Mouse (Mus musculus) heart, postnatal 0 days (tissue): ENCODE results near the gene Il18r1. TPM values are rescaled to one million over a fixed set of nuclear protein-coding genes. Genes with fewer than 3 reads are reported as not detected.

ENCODE experiments used
- ATAC-seq: fragments of 200-750 bp; cut with Nextera tagmentation; 2 replicates; pipeline ENCODE4 v1.8.0; 2017; ENCODE audit warnings: low read depth, moderate number of reproducible peaks, moderate library complexity; ENCODE audit not compliant: insufficient read depth
- DNase-seq: peaks from one replicate; pipeline ENCODE4 v3.0.0-alpha.2; 2016; ENCODE audit warnings: low spot score
- H3K27ac ChIP-seq: fragments of 300-500 bp; sonication (generic); 2 replicates; pipeline ENCODE4 v1.5.1; 2014; ENCODE audit warnings: low read depth, mild to moderate bottlenecking
- H3K27me3 ChIP-seq: fragments of 300-500 bp; sonication (generic); 2 replicates; pipeline ENCODE4 v1.6.1; 2014; ENCODE audit warnings: low read length, mixed read lengths; ENCODE audit not compliant: control insufficient read depth, insufficient read depth
- H3K36me3 ChIP-seq: fragments of 300-500 bp; sonication (generic); replicated peaks from 2 replicates; pipeline ENCODE4 v1.6.1; 2014; ENCODE audit warnings: low read length, mixed read lengths; ENCODE audit not compliant: control insufficient read depth, insufficient read depth
- H3K4me1 ChIP-seq: fragments of 300-500 bp; sonication (generic); 2 replicates; pipeline ENCODE4 v1.6.1; 2014; ENCODE audit warnings: antibody characterized with exemption; ENCODE audit not compliant: control insufficient read depth, insufficient read depth
- H3K4me2 ChIP-seq: fragments of 300-500 bp; sonication (generic); 2 replicates; pipeline ENCODE4 v1.6.1; 2014; ENCODE audit warnings: low read depth, mild to moderate bottlenecking, low read length, moderate library complexity
- H3K4me3 ChIP-seq: fragments of 300-500 bp; sonication (generic); 2 replicates; pipeline ENCODE4 v1.5.1; 2014; ENCODE audit warnings: low read depth, low read length
- H3K9ac ChIP-seq: fragments of 300-500 bp; sonication (generic); replicated peaks from 2 replicates; pipeline ENCODE4 v1.6.1; 2014; ENCODE audit warnings: low read depth, low read length, mixed read lengths
- H3K9me3 ChIP-seq: fragments of 300-500 bp; sonication (generic); replicated peaks from 2 replicates; pipeline ENCODE4 v1.6.1; 2016; ENCODE audit warnings: low read length; ENCODE audit not compliant: control insufficient read depth
- CTCF ChIP-seq: IDR thresholded peaks from 2 replicates; pipeline ENCODE4 v1.5.1; 2016; ENCODE audit warnings: antibody characterized with exemption, control low read depth, low read depth
- EP300 ChIP-seq: IDR thresholded peaks from 2 replicates; pipeline ENCODE4 v1.6.1; 2016; ENCODE audit warnings: antibody characterized with exemption, low read depth
- whole genome bisulfite sequencing: fragments of 180-500 bp; shearing (Covaris S2); extraction: QIAGEN DNeasy Blood & Tissue Kit; methylation state at CpG from one replicate; pipeline ENCODE4 v1.1.7; 2014; 5-methylcytosine and 5-hydroxymethylcytosine counted together
- polyA plus RNA-seq: library from polyadenylated mRNA; unstranded; fragments of >200 nt; fragmentation: Nextera tagmentation; extraction: Ambion mirVana; gene quantifications from 2 replicates; pipeline ENCODE4 v1.2.1, GENCODE M21; 2015
- total RNA-seq: library from RNA; depleted of rRNA; stranded (reverse); fragments of >200 nt; gene quantifications from 2 replicates; pipeline ENCODE4 v1.2.3, GENCODE M21; 2014; ENCODE audit warnings: low replicate concordance

Il18r1 gene
- total and polyA plus RNA-seq, 2 experiments from 2014 or later: 0.46 to 0.97 TPM

- Histone ChIP-seq H3K9me3 (no peaks in the 10 kb centered on the region), H3K4me3 (no peak overlapping the region), H3K9ac (no peak overlapping the region), H3K27me3 (no peaks in the 10 kb centered on the region), H3K4me2 (no peak overlapping the region), H3K36me3 (no peaks in the 10 kb centered on the region), H3K27ac (no peak overlapping the region), H3K4me1 (no peaks in the 10 kb centered on the region)
- WGBS: 80% methylated on average over 4 of the region's 4 CpGs
- TF ChIP-seq EP300 (no peak), CTCF (no peak)
- DNase-seq (no peak), ATAC-seq (no peak)
Measured at GRCm38 (mm10) chr1:40494594-40494993, 29.2 kb downstream of the Il18r1 start.

- ATAC-seq: no peak
- no peak overlapping the region for H3K4me3 ChIP-seq
- 86% methylated on average over 1 of the region's 1 CpGs for WGBS
Measured at GRCm38 (mm10) chr1:40499708-40500107, 34.4 kb downstream of the Il18r1 start.

GRCm38 (mm10) chr1:40501126-40501525 is 35.8 kb downstream of the Il18r1 start:
- no peaks in the 10 kb centered on the region for H3K9me3 ChIP-seq
- H3K27ac ChIP-seq: no peak overlapping the region
- no peaks in the 10 kb centered on the region for H3K36me3 ChIP-seq
- no peak overlapping the region for H3K4me2 ChIP-seq
- H3K27me3 ChIP-seq: no peaks in the 10 kb centered on the region
- H3K4me1 ChIP-seq: no peaks in the 10 kb centered on the region
- 82% methylated on average over 4 of the region's 4 CpGs for WGBS
- no peak for TF ChIP-seq EP300
- no peak for TF ChIP-seq CTCF
- no peak for DNase-seq
- no peak overlapping the region for H3K9ac ChIP-seq
- ATAC-seq: no peak
- no peak overlapping the region for H3K4me3 ChIP-seq

More at GRCm38 (mm10) chr1:40499708-40500107, 34.4 kb downstream of the Il18r1 start:
- Histone ChIP-seq H3K9ac (no peak overlapping the region), H3K27me3 (no peaks in the 10 kb centered on the region), H3K27ac (no peak overlapping the region), H3K9me3 (no peaks in the 10 kb centered on the region), H3K36me3 (no peaks in the 10 kb centered on the region), H3K4me1 (no peaks in the 10 kb centered on the region), H3K4me2 (no peak overlapping the region)
- TF ChIP-seq CTCF (no peak), EP300 (no peak)
- no peak for DNase-seq

- ATAC-seq (no peak), DNase-seq (no peak)
- WGBS: 74% methylated on average over 11 of the region's 11 CpGs
- TF ChIP-seq CTCF: no peak
- TF ChIP-seq EP300: no peak
- Histone ChIP-seq H3K9ac (no peak overlapping the region), H3K4me3 (no peak overlapping the region), H3K4me2 (no peak overlapping the region), H3K4me1 (no peaks in the 10 kb centered on the region), H3K27ac (no peak overlapping the region), H3K36me3 (no peaks in the 10 kb centered on the region), H3K27me3 (no peaks in the 10 kb centered on the region), H3K9me3 (no peaks in the 10 kb centered on the region)
Measured at GRCm38 (mm10) chr1:40501546-40502398, 36.4 kb downstream of the Il18r1 start.

GRCm38 (mm10) chr1:40504548-40504947 is 39.2 kb downstream of the Il18r1 start:
- Histone ChIP-seq H3K4me3 (no peak overlapping the region), H3K4me1 (no peaks in the 10 kb centered on the region), H3K27me3 (no peaks in the 10 kb centered on the region), H3K9me3 (no peaks in the 10 kb centered on the region), H3K36me3 (no peaks in the 10 kb centered on the region), H3K27ac (no peak overlapping the region), H3K9ac (no peak overlapping the region), H3K4me2 (no peak overlapping the region)
- 73% methylated on average over 5 of the region's 5 CpGs for WGBS
- DNase-seq (no peak), ATAC-seq (no peak)
- TF ChIP-seq EP300 (no peak), CTCF (no peak)
